Mouse (Mus musculus) megakaryocyte, embryonic 14.5 days (primary cell): Measurements from ENCODE around the gene Cytip.

Experiments
- FLI1 ChIP-seq: IDR thresholded peaks from 2 replicates; pipeline ENCODE4 v1.6.1; 2012; ENCODE audit warnings: low read length, inconsistent platforms, mixed read lengths
- GATA1 ChIP-seq: IDR thresholded peaks from 3 replicates; pipeline ENCODE4 v1.6.1; 2012; ENCODE audit warnings: mixed read lengths, low read length, inconsistent platforms, borderline replicate concordance

- TF ChIP-seq GATA1 (no peak), FLI1 (no peak)
Observed at GRCm38 (mm10) chr2:58175392-58176291, 19.7 kb downstream of the Cytip start.
